Mouse (Mus musculus) kidney, adult 9 months (tissue): ENCODE results near the gene Cdkn1b.

Experiments used
- DNase-seq: peaks from one replicate; pipeline ENCODE4 v3.0.0; 2022

Cdkn1b gene

GRCm38 (mm10) chr6:134903891-134904884 is 16.0 kb upstream of the Cdkn1b start:
- DNase-seq, result no peak

GRCm38 (mm10) chr6:134905811-134906210 is 14.4 kb upstream of the Cdkn1b start:
- DNase-seq, result no peak

GRCm38 (mm10) chr6:134914523-134914922 is 5.7 kb upstream of the Cdkn1b start:
- DNase-seq, result no peak

- DNase-seq, result peak; percentile 31
Measured at GRCm38 (mm10) chr6:134916641-134917040, 3.6 kb upstream of the Cdkn1b start.

- DNase-seq, result peak; percentile 81
Measured at GRCm38 (mm10) chr6:134917087-134917486, 3.1 kb upstream of the Cdkn1b start.

GRCm38 (mm10) chr6:134918769-134919168 is 1.4 kb upstream of the Cdkn1b start:
- no peak for DNase-seq

- no peak for DNase-seq
Measured at GRCm38 (mm10) chr6:134919511-134920189, 551 bp upstream of the Cdkn1b start.

GRCm38 (mm10) chr6:134921014-134921694 is 953 bp downstream of the Cdkn1b start:
- peak; percentile 61 for DNase-seq

GRCm38 (mm10) chr6:134921695-134922510 is 1.7 kb downstream of the Cdkn1b start:
- peak; percentile 25 for DNase-seq

- DNase-seq, result no peak
Measured at GRCm38 (mm10) chr6:134922511-134923195, 2.5 kb downstream of the Cdkn1b start.

- no peak for DNase-seq
Measured at GRCm38 (mm10) chr6:134923670-134924069, 3.5 kb downstream of the Cdkn1b start.

GRCm38 (mm10) chr6:134924262-134924661 is 4.1 kb downstream of the Cdkn1b start:
- no peak for DNase-seq

- no peak for DNase-seq
Measured at GRCm38 (mm10) chr6:134925673-134926337, 5.6 kb downstream of the Cdkn1b start.

- no peak for DNase-seq
Measured at GRCm38 (mm10) chr6:134926338-134926705, 6.1 kb downstream of the Cdkn1b start.

GRCm38 (mm10) chr6:134926803-134927594 is 6.8 kb downstream of the Cdkn1b start:
- DNase-seq, result peak; percentile 53

GRCm38 (mm10) chr6:134927595-134928095 is 7.4 kb downstream of the Cdkn1b start:
- no peak for DNase-seq

GRCm38 (mm10) chr6:134928096-134928888 is 8.1 kb downstream of the Cdkn1b start:
- DNase-seq, result peak; percentile 96

GRCm38 (mm10) chr6:134928889-134929310 is 8.7 kb downstream of the Cdkn1b start:
- DNase-seq, result peak; percentile 50

GRCm38 (mm10) chr6:134929926-134930325 is 9.7 kb downstream of the Cdkn1b start:
- DNase-seq, result no peak
